Mouse (Mus musculus) liver, adult 2 months (tissue): ENCODE data around the gene Zfp46. TPM values are rescaled to one million over a fixed set of nuclear protein-coding genes. Genes with fewer than 3 reads are reported as not detected.

Source experiments
- DNase-seq: peaks from one replicate; pipeline ENCODE4 v3.0.0-alpha.2; 2011; ENCODE audit warnings: low read depth, low spot score; ENCODE audit errors: extremely low read depth
- H3K27ac ChIP-seq: fragments of 200-500 bp; replicated peaks from 2 replicates; pipeline ENCODE4 v1.5.1; 2012; ENCODE audit warnings: low read depth, mild to moderate bottlenecking, control low read depth, inconsistent platforms, low read length; ENCODE audit not compliant: insufficient read depth
- H3K27me3 ChIP-seq: fragments of 200-500 bp; 2 replicates; pipeline ENCODE4 v1.6.1; 2012; ENCODE audit warnings: mild to moderate bottlenecking, moderate library complexity, low read length, inconsistent platforms; ENCODE audit not compliant: control insufficient read depth, insufficient read depth
- H3K36me3 ChIP-seq: fragments of 200-500 bp; 2 replicates; pipeline ENCODE4 v1.6.1; 2012; ENCODE audit warnings: low read length, inconsistent platforms; ENCODE audit not compliant: control insufficient read depth, insufficient read depth
- H3K4me1 ChIP-seq: fragments of 200-500 bp; 2 replicates; pipeline ENCODE4 v1.6.1; 2011; ENCODE audit warnings: low read length; ENCODE audit not compliant: control insufficient read depth, insufficient read depth
- H3K4me3 ChIP-seq: fragments of 200-500 bp; 2 replicates; pipeline ENCODE4 v1.5.1; 2011; ENCODE audit warnings: low read depth, mild to moderate bottlenecking, control low read depth, low read length, moderate library complexity; ENCODE audit not compliant: insufficient read depth
- H3K79me2 ChIP-seq: fragments of 200-500 bp; 2 replicates; pipeline ENCODE4 v1.6.1; 2012; ENCODE audit warnings: inconsistent platforms, mild to moderate bottlenecking, low read length, moderate library complexity; ENCODE audit not compliant: control insufficient read depth, insufficient read depth
- H3K9ac ChIP-seq: fragments of 200-500 bp; 2 replicates; pipeline ENCODE4 v1.6.1; 2012; ENCODE audit warnings: low read depth, mild to moderate bottlenecking, control low read depth, inconsistent platforms, low read length
- CTCF ChIP-seq: fragments of 200-500 bp; IDR thresholded peaks from 2 replicates; pipeline ENCODE4 v1.5.1; 2011; ENCODE audit warnings: low read depth, low read length, control low read depth
- POLR2A ChIP-seq: fragments of 200-500 bp; IDR thresholded peaks from 2 replicates; pipeline ENCODE4 v1.6.1; 2011; ENCODE audit warnings: low read length, control low read depth; ENCODE audit not compliant: insufficient read depth; ENCODE audit errors: extremely low read depth
- WGBS: fragments of 180-500 bp; shearing (Covaris S2); methylation state at CpG from one replicate; pipeline ENCODE4 v1.1.7; 2018; 5-methylcytosine and 5-hydroxymethylcytosine counted together
- polyA plus RNA-seq: library from polyadenylated mRNA; depleted of rRNA; stranded (reverse); fragments of >200 nt; gene quantifications from 2 replicates; pipeline ENCODE4 v1.2.3, GENCODE M21; 2012
- total RNA-seq: library from RNA; depleted of rRNA; stranded (reverse); fragments of >200 nt; gene quantifications from 2 replicates; pipeline ENCODE4 v1.2.3, GENCODE M21; 2014

Gene Zfp46
- total and polyA plus RNA-seq, 2 experiments = 2.6 to 3.1 TPM

DNA sequence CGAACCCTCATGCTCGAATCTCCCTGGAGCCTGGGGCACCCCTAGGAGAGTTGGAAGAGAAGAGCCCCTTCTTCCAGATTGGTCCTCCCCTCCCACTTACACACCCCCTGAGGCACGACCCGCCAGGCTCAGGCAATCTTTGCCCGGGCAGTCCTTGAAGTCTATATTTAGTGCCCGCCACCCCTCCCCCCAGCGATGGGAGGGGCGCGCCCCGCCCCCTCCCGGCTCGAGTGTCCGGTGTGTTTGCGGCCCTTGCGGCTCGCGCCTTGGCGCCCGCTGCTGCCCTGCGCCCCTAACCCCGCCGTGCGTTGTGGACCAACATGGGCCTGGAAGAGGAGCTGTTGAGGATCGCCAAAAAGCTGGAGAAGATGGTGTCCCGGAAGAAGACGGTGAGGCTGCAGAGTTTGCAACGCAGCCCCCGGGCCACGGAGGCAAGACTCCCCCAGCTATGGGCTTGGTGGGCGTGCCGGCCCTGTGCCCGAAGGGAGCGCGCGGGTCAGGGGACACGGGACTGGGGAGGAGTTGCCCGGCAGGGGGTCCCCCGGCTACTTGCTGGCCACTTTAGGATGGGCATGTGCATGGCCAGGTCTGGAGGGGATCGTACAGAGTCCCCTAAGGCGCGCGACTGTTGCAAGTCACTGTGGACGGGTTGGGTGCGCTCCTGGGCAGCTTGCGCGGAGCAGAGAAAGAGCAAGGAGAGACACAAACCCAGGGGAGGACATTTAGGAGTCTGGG lies 36.6 kb upstream of the Zfp46 start, which contains the start of gene Tcea3:
TSS of gene Tcea3 (plus strand) at position 1 of the 735 bp plus-strand sequence.
- Histone ChIP-seq H3K36me3 (peaks cover 2% of the 10 kb centered on the region; the same call in 1 of the 2 replicates), H3K79me2 (no peaks in the 10 kb centered on the region), H3K27me3 (no peaks in the 10 kb centered on the region), H3K9ac (peak within 1 kb of the TSS; percentile 73), H3K4me1 (peaks cover 19% of the 10 kb centered on the region), H3K4me3 (peak within 1 kb of the TSS; percentile 78), H3K27ac (peak within 1 kb of the TSS; percentile 70)
- 1% methylated on average over 46 of the region's 46 CpGs for WGBS
- TF ChIP-seq CTCF (no peak), POLR2A (peak; percentile 34; the same call in 1 of the 2 replicates)
- DNase-seq = peak; percentile 57

DNA sequence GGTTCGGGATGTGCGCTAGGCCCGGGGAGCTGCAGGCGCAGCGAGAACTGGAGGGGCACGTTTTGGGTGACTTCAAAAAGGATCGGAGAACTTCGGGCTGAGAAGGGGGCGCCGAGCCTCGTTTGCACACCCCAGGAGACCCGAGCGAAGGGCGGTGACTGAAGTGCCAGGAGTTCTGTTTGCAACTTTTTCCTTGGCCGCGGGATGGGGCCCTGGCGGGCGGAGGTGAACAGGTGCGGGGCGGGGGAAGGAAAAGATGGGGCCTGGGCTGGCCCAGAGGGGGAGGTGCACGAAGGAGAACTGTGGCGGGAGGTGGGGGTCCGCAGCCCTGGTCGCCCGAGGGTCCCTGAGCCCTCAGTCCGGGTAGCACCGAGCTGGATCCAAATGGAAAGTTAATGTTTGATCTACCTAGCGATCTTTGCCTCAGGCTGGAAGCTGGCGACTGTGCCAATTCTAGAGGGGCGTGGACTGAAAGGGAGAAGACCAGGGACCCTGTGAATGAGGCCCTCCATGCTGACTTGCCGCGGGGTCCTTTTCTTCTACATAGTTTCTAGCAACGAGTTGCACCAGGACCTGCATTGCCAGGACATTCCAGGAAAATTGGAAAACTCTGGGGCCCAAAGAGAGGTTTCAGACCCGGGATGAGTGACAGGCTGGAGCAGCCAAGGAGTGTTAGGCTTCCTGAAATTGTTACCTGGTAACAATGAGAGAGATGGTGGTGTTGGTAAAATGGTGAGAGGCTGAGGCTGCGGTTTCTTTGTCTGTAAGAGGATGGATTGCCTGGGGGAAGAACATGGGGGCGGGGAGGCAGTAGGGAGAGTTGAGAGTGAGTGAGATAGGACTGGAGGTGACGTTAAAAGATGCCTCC lies 35.8 kb upstream of the Zfp46 start:
- DNase-seq = peak; percentile 81
- Histone ChIP-seq H3K4me3 (peak overlapping the region; percentile 78), H3K27ac (peak overlapping the region; percentile 70), H3K36me3 (peaks cover 2% of the 10 kb centered on the region; the same call in 1 of the 2 replicates), H3K79me2 (no peaks in the 10 kb centered on the region), H3K27me3 (no peaks in the 10 kb centered on the region), H3K4me1 (peaks cover 19% of the 10 kb centered on the region), H3K9ac (peak overlapping the region; percentile 73)
- TF ChIP-seq POLR2A (no peak), CTCF (no peak)
- WGBS = 3% methylated on average over 37 of the region's 37 CpGs

DNA sequence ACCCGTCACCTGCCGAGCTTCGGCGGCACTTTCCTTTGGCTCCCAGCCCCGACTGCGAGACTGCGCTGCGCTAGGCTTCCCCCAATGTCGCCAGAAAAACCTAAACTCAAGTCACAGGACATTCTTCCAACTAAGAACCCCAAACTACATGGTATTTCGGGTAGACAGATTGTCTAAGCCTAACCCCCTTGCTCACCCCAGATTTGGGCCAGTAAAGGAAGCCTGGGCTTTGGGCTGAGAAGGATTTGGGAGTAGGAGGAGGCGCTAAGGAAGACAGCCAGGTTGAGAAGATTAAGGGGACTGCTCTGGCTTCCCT lies 35.2 kb upstream of the Zfp46 start:
- Histone ChIP-seq H3K27me3 (no peaks in the 10 kb centered on the region), H3K27ac (peak overlapping the region; percentile 53), H3K4me1 (peaks cover 19% of the 10 kb centered on the region), H3K9ac (peak overlapping the region; percentile 26), H3K79me2 (no peaks in the 10 kb centered on the region), H3K36me3 (no peaks in the 10 kb centered on the region), H3K4me3 (peak overlapping the region; percentile 24; the same call in 1 of the 2 replicates)
- TF ChIP-seq CTCF (no peak), POLR2A (no peak)
- WGBS = 9% methylated on average over 11 of the region's 11 CpGs
- no peak for DNase-seq

DNA sequence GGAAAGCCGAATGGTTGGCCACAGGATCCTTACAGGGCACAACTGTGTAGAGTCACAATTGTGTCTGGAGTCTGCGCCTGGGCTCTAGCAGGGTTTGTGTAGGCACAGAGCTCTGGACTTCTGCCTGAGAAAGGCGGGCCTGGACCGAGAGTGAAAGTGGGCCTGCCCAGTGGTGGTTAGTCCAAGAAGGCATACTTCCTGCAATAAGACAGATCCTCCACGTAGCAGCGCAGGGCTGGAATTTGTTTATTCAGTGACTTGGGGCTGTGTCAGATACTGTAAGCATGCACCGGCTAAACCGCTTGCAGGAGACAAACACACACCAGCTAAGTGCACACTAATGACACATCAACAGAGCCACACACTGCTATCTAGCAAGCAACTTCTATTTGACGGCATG lies 34.7 kb upstream of the Zfp46 start:
- no peaks in the 10 kb centered on the region for H3K36me3 ChIP-seq
- no peaks in the 10 kb centered on the region for H3K79me2 ChIP-seq
- TF ChIP-seq CTCF = no peak
- TF ChIP-seq POLR2A = no peak
- H3K4me3 ChIP-seq = no peak overlapping the region
- WGBS = 8% methylated on average over 9 of the region's 9 CpGs
- no peaks in the 10 kb centered on the region for H3K27me3 ChIP-seq
- H3K27ac ChIP-seq = peak overlapping the region; percentile 53
- peak; percentile 84 for DNase-seq
- H3K9ac ChIP-seq = no peak overlapping the region
- peaks cover 19% of the 10 kb centered on the region for H3K4me1 ChIP-seq

DNA sequence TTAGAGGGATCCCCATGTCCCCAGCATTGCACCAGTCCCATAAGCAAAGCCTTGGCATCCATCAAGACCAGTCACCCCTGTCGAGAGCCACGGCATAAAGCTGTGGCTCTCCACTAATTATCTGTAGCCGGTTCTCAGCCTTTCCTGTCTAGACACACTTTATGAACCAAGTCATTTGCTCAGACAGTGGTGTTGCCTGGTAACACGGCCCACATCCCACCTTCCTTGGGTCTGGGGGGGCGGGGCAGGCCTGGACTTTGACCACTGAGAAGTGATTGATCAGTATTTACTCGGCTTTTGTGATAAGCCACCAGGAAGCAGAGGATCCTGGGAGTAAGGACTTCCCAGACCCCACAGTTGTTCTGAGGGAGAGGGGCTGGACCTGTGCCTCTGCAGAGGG lies 28.6 kb upstream of the Zfp46 start:
- H3K4me1 ChIP-seq = peaks cover 6% of the 10 kb centered on the region; the same call in 1 of the 2 replicates
- DNase-seq = no peak
- TF ChIP-seq CTCF (no peak), POLR2A (no peak)
- H3K4me3 ChIP-seq = no peak overlapping the region
- H3K27ac ChIP-seq = no peak overlapping the region
- H3K27me3 ChIP-seq = no peaks in the 10 kb centered on the region
- WGBS = 14% methylated on average over 6 of the region's 6 CpGs
- no peaks in the 10 kb centered on the region for H3K36me3 ChIP-seq
- H3K79me2 ChIP-seq = no peaks in the 10 kb centered on the region
- no peak overlapping the region for H3K9ac ChIP-seq

DNA sequence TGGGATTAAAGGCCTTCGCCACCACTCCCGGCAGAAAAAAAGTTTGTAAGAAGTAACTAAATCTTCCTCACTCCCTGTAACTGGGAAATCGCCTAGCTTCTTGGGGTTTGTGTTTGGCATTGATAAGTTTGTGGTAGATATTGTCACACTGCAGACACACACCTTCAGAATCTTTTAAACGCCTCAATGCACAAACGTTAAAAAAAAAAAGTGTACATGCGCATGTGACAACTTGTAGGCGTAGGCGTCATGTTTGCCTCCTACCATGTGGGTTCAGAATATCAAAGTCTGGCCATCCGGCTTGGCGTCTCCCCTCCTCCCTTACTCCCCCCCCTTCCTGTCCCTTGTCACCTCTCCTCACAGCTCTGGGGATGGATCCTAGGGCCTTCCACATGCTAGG lies 27.8 kb upstream of the Zfp46 start:
- no peaks in the 10 kb centered on the region for H3K27me3 ChIP-seq
- 76% methylated on average over 10 of the region's 10 CpGs for WGBS
- TF ChIP-seq POLR2A = no peak
- TF ChIP-seq CTCF = no peak

More for the DNA sequence above, 27.8 kb upstream of the Zfp46 start:
- no peak for DNase-seq
- Histone ChIP-seq H3K27ac (no peak overlapping the region), H3K79me2 (no peaks in the 10 kb centered on the region), H3K36me3 (no peaks in the 10 kb centered on the region), H3K4me3 (no peak overlapping the region), H3K9ac (no peak overlapping the region), H3K4me1 (peaks cover 10% of the 10 kb centered on the region)
